ENCODE assay signal across 16 mouse cellular contexts in genomic region chr7:83744250-83744649, GRCm38 (mm10). TPM values are rescaled to one million over a fixed set of nuclear protein-coding genes. Genes with fewer than 3 reads are reported as not detected.
DNase-seq lines count a peak whose midpoint lies in the region; ATAC-seq and TF ChIP-seq lines count a peak whose summit lies in the region.
"Had no signal": no experiment of that assay in that cellular context is flagged by ENCODE, and none has a peak within 500 bp of the region (broad histone marks: within the 10 kb centered on the region; RNA-seq: fewer than 3 reads in every experiment).

No protein-coding gene starts in this region.

- TF ChIP-seq POLR2A in kidney, adult 2 months (IDR thresholded peaks at IDR 0.05; ENCODE audit: low read depth, low read length): no peak

- H3K4me2 ChIP-seq in forebrain, embryonic 14.5 days (ENCODE audit: low read length): no peak overlapping the region
- no peak overlapping the region for H3K4me2 ChIP-seq in forebrain, embryonic 12.5 days
- H3K4me2 ChIP-seq in hindbrain, postnatal 0 days (ENCODE audit: low read depth, low read length): no peak overlapping the region
- no peak overlapping the region for H3K4me2 ChIP-seq in hindbrain, embryonic 14.5 days (replicated peaks)
- H3K4me2 ChIP-seq in intestine, embryonic 16.5 days (ENCODE audit: low read depth, low read length): no peak overlapping the region

- H3K27me3 ChIP-seq in forebrain, embryonic 14.5 days (replicated peaks; ENCODE audit: control insufficient read depth, insufficient read depth, low read length): no peaks in the 10 kb centered on the region
- H3K27me3 ChIP-seq in forebrain, embryonic 12.5 days: no peaks in the 10 kb centered on the region
- H3K27me3 ChIP-seq in hindbrain, postnatal 0 days (ENCODE audit: insufficient read depth, low read length): no peaks in the 10 kb centered on the region
- H3K27me3 ChIP-seq in hindbrain, embryonic 14.5 days (ENCODE audit: control insufficient read depth, insufficient read depth, low read length): no peaks in the 10 kb centered on the region
- H3K27me3 ChIP-seq in kidney, adult 2 months (replicated peaks; ENCODE audit: control insufficient read depth, insufficient read depth, low read length): no peaks in the 10 kb centered on the region
- no peaks in the 10 kb centered on the region for H3K27me3 ChIP-seq in intestine, embryonic 16.5 days (replicated peaks; ENCODE audit: control insufficient read depth, insufficient read depth, low read length)

- H3K27ac ChIP-seq in forebrain, embryonic 14.5 days (ENCODE audit: low read depth, low read length): no peak overlapping the region
- no peak overlapping the region for H3K27ac ChIP-seq in forebrain, embryonic 12.5 days
- H3K27ac ChIP-seq in hindbrain, postnatal 0 days: no peak overlapping the region
- H3K27ac ChIP-seq in hindbrain, embryonic 14.5 days: no peak overlapping the region
- H3K27ac ChIP-seq in kidney, adult 2 months (ENCODE audit: insufficient read depth, low read depth, low read length): no peak overlapping the region
- no peak overlapping the region for H3K27ac ChIP-seq in intestine, embryonic 16.5 days (ENCODE audit: low read length)

- H3K9me3 ChIP-seq in forebrain, embryonic 14.5 days (replicated peaks; ENCODE audit: control insufficient read depth, low read length): no peaks in the 10 kb centered on the region
- H3K9me3 ChIP-seq in forebrain, embryonic 12.5 days: no peaks in the 10 kb centered on the region
- no peaks in the 10 kb centered on the region for H3K9me3 ChIP-seq in hindbrain, postnatal 0 days (ENCODE audit: low read length)
- H3K9me3 ChIP-seq in hindbrain, embryonic 14.5 days (ENCODE audit: control insufficient read depth, low read length): no peaks in the 10 kb centered on the region
- no peaks in the 10 kb centered on the region for H3K9me3 ChIP-seq in intestine, embryonic 16.5 days (ENCODE audit: control insufficient read depth, low read length)

- DNase-seq in forebrain, embryonic 14.5 days (ENCODE audit: low spot score): peak; percentile 11
- peak; percentile 31 for DNase-seq in hindbrain, postnatal 0 days (ENCODE audit: low spot score)
- no peak for DNase-seq in hindbrain, embryonic 14.5 days (ENCODE audit: low spot score)
- peak; percentile 9 to 19 for DNase-seq in right cerebral cortex, adult 2 months (ENCODE audit: low spot score in 2 of 2)
- DNase-seq in right cerebral cortex, postnatal 14 days: no peak
- no peak for DNase-seq in kidney, adult 2 months
- DNase-seq: adrenal gland, adult 8-10 months; cerebellum, adult 2 months; kidney, adult 8-10 months; layer of hippocampus, adult 9-11 months had no signal

- WGBS in forebrain, embryonic 14.5 days: 80% methylated on average over 4 of the region's 4 CpGs
- 87% methylated on average over 4 of the region's 4 CpGs for WGBS in forebrain, embryonic 12.5 days
- 79% methylated on average over 4 of the region's 4 CpGs for WGBS in hindbrain, postnatal 0 days
- 86% methylated on average over 4 of the region's 4 CpGs for WGBS in hindbrain, embryonic 14.5 days
- 89% methylated on average over 4 of the region's 4 CpGs for WGBS in kidney, adult 2 months
- WGBS in intestine, embryonic 16.5 days: 83% methylated on average over 4 of the region's 4 CpGs

- H3K36me3 ChIP-seq in forebrain, embryonic 14.5 days (ENCODE audit: control insufficient read depth, insufficient read depth, low read length): no peaks in the 10 kb centered on the region
- H3K36me3 ChIP-seq in forebrain, embryonic 12.5 days (replicated peaks): no peaks in the 10 kb centered on the region
- H3K36me3 ChIP-seq in hindbrain, postnatal 0 days (ENCODE audit: insufficient read depth, low read length): no peaks in the 10 kb centered on the region
- H3K36me3 ChIP-seq in hindbrain, embryonic 14.5 days (replicated peaks; ENCODE audit: control insufficient read depth, insufficient read depth): no peaks in the 10 kb centered on the region
- H3K36me3 ChIP-seq in kidney, adult 2 months (ENCODE audit: control insufficient read depth, insufficient read depth, low read length): no peaks in the 10 kb centered on the region
- H3K36me3 ChIP-seq in intestine, embryonic 16.5 days (ENCODE audit: control insufficient read depth, insufficient read depth, low read length): no peaks in the 10 kb centered on the region

- H3K4me3 ChIP-seq in forebrain, embryonic 14.5 days (ENCODE audit: low read depth, low read length): no peak overlapping the region
- H3K4me3 ChIP-seq in forebrain, embryonic 12.5 days (replicated peaks): no peak overlapping the region
- no peak overlapping the region for H3K4me3 ChIP-seq in hindbrain, postnatal 0 days (ENCODE audit: low read length)
- no peak overlapping the region for H3K4me3 ChIP-seq in hindbrain, embryonic 14.5 days (replicated peaks; ENCODE audit: low read length)
- no peak overlapping the region for H3K4me3 ChIP-seq in kidney, adult 2 months (ENCODE audit: insufficient read depth, low read depth, low read length)
- no peak overlapping the region for H3K4me3 ChIP-seq in intestine, embryonic 16.5 days (ENCODE audit: low read length)
- H3K4me3 ChIP-seq: erythroblast, embryonic 14.5 days; myocyte had no signal

- TF ChIP-seq CTCF in hindbrain, postnatal 0 days (IDR thresholded peaks at IDR 0.05; ENCODE audit: low read depth): no peak
- TF ChIP-seq CTCF in kidney, adult 2 months (conservative IDR thresholded peaks at IDR 0.05; ENCODE audit: insufficient read depth, insufficient read length, low read depth, low read length): no peak

- no peak overlapping the region for H3K9ac ChIP-seq in forebrain, embryonic 14.5 days (ENCODE audit: low read length)
- no peak overlapping the region for H3K9ac ChIP-seq in forebrain, embryonic 12.5 days
- no peak overlapping the region for H3K9ac ChIP-seq in hindbrain, postnatal 0 days (replicated peaks; ENCODE audit: low read length)
- H3K9ac ChIP-seq in hindbrain, embryonic 14.5 days: no peak overlapping the region
- no peak overlapping the region for H3K9ac ChIP-seq in intestine, embryonic 16.5 days (ENCODE audit: low read depth, low read length)

- peak; percentile 52; the same call in 1 of the 2 replicates for ATAC-seq in forebrain, embryonic 14.5 days
- ATAC-seq in forebrain, embryonic 12.5 days (ENCODE audit: low FRiP score): no peak
- peak; percentile 66 for ATAC-seq in hindbrain, postnatal 0 days
- no peak for ATAC-seq in hindbrain, embryonic 14.5 days (ENCODE audit: low FRiP score)
- no peak for ATAC-seq in intestine, embryonic 16.5 days

- no peaks in the 10 kb centered on the region for H3K4me1 ChIP-seq in forebrain, embryonic 14.5 days (ENCODE audit: control insufficient read depth, insufficient read depth, low read length)
- peaks cover 3% of the 10 kb centered on the region; the same call in 1 of the 2 replicates for H3K4me1 ChIP-seq in forebrain, embryonic 12.5 days
- peaks cover 4% of the 10 kb centered on the region; the same call in 1 of the 2 replicates for H3K4me1 ChIP-seq in hindbrain, postnatal 0 days (ENCODE audit: insufficient read depth, low read length)
- H3K4me1 ChIP-seq in hindbrain, embryonic 14.5 days (replicated peaks; ENCODE audit: control insufficient read depth, insufficient read depth, low read length): peaks cover 5% of the 10 kb centered on the region; the same call in 1 of the 2 replicates
- H3K4me1 ChIP-seq in kidney, adult 2 months (ENCODE audit: control insufficient read depth, insufficient read depth, low read length): no peaks in the 10 kb centered on the region
- H3K4me1 ChIP-seq in intestine, embryonic 16.5 days (ENCODE audit: control insufficient read depth, insufficient read depth, low read length): 0 out of 2 replicates have a peak, but pooled peaks cover 6% of the 10 kb centered on the region

RNA-seq across cellular contexts. Expression of gene Il16, which starts 1.3 kb away (rescaled TPM):
- 0.91 and 1.3 TPM in 2 replicates for polyA plus RNA-seq in forebrain, embryonic 14.5 days (2014; fragmentation: Nextera tagmentation; extraction: Ambion mirVana)
- polyA plus RNA-seq in forebrain, embryonic 12.5 days (2016; fragmentation: Nextera tagmentation; extraction: Ambion mirVana): 0.86 and 0.95 TPM in 2 replicates
- 1.2 and 2.6 TPM in 2 replicates for total RNA-seq in hindbrain, postnatal 0 days (2014; rRNA removed)
- polyA plus RNA-seq in hindbrain, postnatal 0 days (2015; fragmentation: Nextera tagmentation; extraction: Ambion mirVana): 0.81 and 0.87 TPM in 2 replicates
- 1.0 and 1.2 TPM in 2 replicates for polyA plus RNA-seq in hindbrain, embryonic 14.5 days (2014; fragmentation: Nextera tagmentation; extraction: Ambion mirVana)
- polyA plus RNA-seq in kidney, adult 2 months (2012; rRNA removed): 3.1 and 6.9 TPM in 2 replicates
- 4.3 and 4.9 TPM in 2 replicates for polyA plus RNA-seq in intestine, embryonic 16.5 days (2015; fragmentation: Nextera tagmentation; extraction: Ambion mirVana)
- polyA plus RNA-seq: C2C12 had no signal

RNA-seq across cellular contexts. Expression of gene Cfap161, which starts 50.4 kb away (rescaled TPM):
- polyA plus RNA-seq in forebrain, embryonic 14.5 days (2014; fragmentation: Nextera tagmentation; extraction: Ambion mirVana): 0.98 and 1.5 TPM in 2 replicates
- 0.28 and 0.49 TPM in 2 replicates for polyA plus RNA-seq in forebrain, embryonic 12.5 days (2016; fragmentation: Nextera tagmentation; extraction: Ambion mirVana)
- 1.2 and 2.5 TPM in 2 replicates for total RNA-seq in hindbrain, postnatal 0 days (2014; rRNA removed)
- 2.1 and 2.2 TPM in 2 replicates for polyA plus RNA-seq in hindbrain, postnatal 0 days (2015; fragmentation: Nextera tagmentation; extraction: Ambion mirVana)
- 1.4 and 1.6 TPM in 2 replicates for polyA plus RNA-seq in hindbrain, embryonic 14.5 days (2014; fragmentation: Nextera tagmentation; extraction: Ambion mirVana)
- polyA plus RNA-seq in kidney, adult 2 months (2012; rRNA removed): not detected in 2 replicates
- 0.13 TPM in 1 of 2 replicates, not detected in the other for polyA plus RNA-seq in intestine, embryonic 16.5 days (2015; fragmentation: Nextera tagmentation; extraction: Ambion mirVana)
- polyA plus RNA-seq: C2C12; erythroblast, embryonic 14.5 days; liver, embryonic 16.5 days had no signal

Comparison
In these comparisons a context has a peak if more than half of its experiments do, and no peak if none do; other contexts are left out.
1. ATAC-seq: peak in forebrain, embryonic 14.5 days (single experiment) and hindbrain, postnatal 0 days (single experiment); none in forebrain, embryonic 12.5 days (single experiment), hindbrain, embryonic 14.5 days (single experiment) and intestine, embryonic 16.5 days (single experiment).
2. DNase-seq: peak in forebrain, embryonic 14.5 days (single experiment), hindbrain, postnatal 0 days (single experiment) and right cerebral cortex, adult 2 months (2 of 2); none in hindbrain, embryonic 14.5 days (single experiment), right cerebral cortex, postnatal 14 days (single experiment) and kidney, adult 2 months (single experiment).